Mouse (Mus musculus) kidney, adult 18-20 months (tissue): ENCODE measurements around the gene Pim1.

ENCODE experiments used
- DNase-seq: peaks from one replicate; pipeline ENCODE4 v3.0.0; 2021

Pim1 gene

DNA sequence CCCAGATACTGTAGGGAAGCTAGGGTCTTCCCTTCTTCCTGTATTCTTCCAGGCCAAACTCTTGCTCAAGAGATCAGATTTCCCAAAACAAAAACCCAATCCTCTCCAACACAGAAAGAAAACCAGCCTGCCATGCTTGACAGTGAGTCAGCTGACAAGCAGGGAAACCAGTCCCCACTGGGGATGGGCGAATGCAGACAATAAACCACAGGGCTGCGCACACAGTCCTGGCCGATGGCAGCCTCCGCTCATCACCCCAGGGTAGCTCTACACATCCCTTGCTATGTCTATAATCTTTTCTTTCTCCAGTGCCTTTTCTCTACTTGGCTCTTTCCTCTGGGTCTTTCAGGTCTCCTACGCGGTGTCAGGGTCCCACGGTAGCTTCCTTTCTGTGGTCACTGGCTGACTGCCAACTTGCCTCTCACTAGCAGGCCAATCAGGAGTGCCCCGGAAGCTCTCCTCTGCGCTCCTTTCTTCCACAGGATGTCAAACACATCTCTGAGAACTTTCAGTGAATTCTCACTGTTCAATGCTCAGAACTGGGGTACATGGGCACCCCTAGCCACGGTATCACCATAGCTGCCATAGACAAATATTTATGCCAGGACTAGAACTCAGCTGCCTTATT, 41.3 kb downstream of the Pim1 start:
- DNase-seq: no peak

DNA sequence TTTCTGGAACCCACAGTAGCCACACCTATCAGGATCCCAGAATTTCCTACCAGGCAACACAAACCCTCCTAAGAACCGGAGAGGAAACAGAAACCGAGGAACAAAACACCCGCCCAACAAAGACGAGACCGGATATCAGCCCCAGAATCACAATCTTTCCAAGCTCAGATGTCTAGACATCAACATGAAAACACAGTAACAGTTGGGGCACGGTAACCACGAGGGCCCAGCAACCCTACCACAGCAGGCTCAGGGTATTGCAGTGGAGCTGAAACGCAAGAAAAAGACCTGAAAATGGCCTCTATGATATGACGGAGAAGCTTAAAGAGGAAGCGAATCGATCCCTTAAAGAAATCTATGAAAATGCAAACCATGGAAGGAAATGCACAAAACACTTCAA, 43.3 kb downstream of the Pim1 start:
- DNase-seq: no peak

DNA sequence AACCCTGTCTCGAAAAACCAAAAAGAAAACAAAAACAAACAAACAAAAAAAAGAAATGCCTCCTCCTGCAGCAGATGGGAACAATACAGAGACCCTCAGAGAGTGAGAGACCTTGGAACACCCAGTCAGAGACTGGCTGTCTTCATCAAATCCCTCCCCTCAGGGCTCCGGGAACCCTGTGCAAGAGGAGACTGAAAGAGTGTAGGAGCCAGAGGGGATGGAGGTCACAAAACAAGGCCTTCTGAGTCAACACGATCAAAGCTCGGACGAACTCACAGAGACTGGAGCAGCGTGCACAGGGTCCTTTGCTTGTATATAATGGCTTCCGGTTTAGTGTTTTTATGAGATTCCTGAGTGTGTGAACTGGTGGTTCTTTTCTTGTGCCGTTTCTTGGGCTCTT, 49.9 kb downstream of the Pim1 start:
- DNase-seq: no peak

DNA sequence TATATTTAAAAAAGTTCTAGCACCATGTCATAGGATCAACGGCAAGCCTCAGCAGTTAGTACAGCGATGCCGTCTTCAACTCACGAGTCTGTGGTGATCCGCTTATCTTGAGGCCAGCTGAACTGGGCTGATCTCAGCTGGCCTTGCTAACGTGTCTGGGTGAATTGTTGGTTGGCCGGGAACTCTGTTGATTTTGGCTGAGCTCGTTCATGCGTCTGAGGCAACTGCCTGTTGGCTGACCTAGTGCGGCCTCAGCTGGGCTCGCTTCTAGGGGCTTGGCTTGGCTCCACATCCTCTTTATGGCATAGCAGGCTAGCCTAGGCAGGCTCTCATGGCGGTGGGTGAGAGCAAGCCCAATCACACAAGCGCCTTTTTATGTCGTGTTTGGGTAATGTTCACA, 50.9 kb downstream of the Pim1 start:
- DNase-seq: peak; percentile 71

DNA sequence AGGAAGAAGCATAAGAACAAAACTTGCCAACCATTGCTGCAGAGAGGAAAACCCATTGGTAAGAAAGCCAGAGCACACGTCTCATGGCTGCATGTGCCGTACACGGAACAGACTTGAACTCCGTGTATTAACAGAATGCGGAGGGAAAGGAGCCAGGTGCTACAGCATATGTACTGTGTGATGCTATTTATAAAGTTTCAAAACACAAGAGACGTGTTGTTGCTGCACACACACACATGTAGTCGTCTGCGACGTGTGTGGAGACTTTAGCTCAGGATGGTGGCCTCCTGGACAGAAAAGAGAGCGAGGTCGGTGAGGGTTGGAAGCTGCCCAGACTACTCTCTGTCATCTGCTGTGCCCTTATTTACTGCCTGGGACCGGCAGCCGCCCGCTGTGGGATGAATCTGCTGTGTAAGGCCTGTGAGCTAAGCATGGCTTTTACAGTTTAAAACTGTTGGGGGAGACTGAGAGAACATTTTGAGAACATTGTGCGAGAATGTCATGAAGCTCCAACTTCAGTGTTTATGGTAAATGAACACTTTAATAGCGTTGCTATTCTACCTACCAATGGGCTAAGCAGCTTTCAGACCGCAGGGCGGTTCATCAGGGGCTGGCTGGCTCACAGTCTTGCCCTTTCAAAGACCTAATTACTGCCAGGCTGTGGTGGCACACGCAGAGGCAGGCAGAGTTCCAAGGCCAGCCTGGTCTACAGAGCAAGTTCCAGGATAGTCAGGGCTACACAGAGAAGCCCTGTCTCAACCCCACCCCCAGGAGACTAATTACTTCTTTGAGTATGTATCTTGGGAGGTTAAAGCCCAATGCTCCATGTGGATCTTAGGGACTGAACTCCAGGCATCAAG, 52.5 kb downstream of the Pim1 start:
- DNase-seq: no peak

DNA sequence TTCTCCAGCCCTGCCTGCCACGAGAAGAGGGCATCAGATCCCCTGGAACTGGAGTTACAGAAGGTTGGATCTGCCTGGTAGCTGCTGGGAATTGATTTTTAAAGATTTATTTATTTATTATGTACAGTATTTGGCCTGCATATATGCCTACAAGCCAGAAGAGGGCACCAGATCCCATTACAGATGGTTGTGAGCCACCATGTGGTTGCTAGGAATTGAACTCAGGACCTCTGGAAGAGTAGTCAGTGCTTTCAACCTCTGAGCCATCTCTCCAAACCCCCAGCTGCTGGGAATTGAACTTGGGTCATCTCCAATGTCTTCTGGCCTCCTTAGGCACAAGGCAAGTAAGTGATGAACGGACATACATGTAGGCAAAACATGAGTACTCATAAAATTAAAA, 53.5 kb downstream of the Pim1 start:
- no peak for DNase-seq

DNA sequence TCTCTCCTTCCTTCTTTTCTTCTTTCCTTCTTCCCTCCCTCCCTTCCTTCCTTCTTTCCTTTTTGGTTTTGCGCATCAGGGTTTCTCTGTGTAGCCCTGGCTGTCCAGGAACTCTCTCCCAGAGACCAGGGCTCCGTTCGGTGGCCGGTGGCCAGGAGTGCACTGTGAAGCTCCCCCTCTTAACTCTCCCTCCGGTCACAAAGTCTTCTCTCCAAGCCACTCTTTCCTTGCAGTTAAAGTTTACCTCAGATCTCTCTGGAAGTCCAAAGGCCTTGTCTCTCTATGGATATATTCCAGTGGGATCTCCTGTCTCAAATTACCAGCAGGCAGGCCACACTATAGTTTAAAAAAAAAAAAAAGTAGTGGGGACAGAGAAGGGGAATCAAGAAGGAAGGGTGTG, 54.7 kb downstream of the Pim1 start:
- peak; percentile 45 for DNase-seq
